Mouse (Mus musculus): ENCODE results near the gene Camkv. TPM values are rescaled to one million over a fixed set of nuclear protein-coding genes. Genes with fewer than 3 reads are reported as not detected.
A peak's percentile ranks its signal among the peaks of the same experiment; 100 is the strongest.

Gene Camkv
- polyA plus RNA-seq, 1 experiment from 2014 or later, result 49.1 TPM

GRCm38 (mm10) chr9:107925251-107925650, 10.2 kb upstream of the Camkv start:
- no peak for ATAC-seq (ENCODE audit: low FRiP score)
- Histone ChIP-seq H3K9ac (replicated peaks) (no peak overlapping the region), H3K4me3 (replicated peaks) (no peak overlapping the region), H3K4me1 (peaks cover 24% of the 10 kb centered on the region), H3K4me2 (no peak overlapping the region), H3K27me3 (replicated peaks) (no peaks in the 10 kb centered on the region), H3K27ac (replicated peaks) (0 out of 2 replicates have a peak overlapping the region, but pooled peaks have one; percentile 37), H3K9me3 (replicated peaks) (no peaks in the 10 kb centered on the region), H3K36me3 (no peaks in the 10 kb centered on the region)
- WGBS, result 20% methylated on average over 3 of the region's 3 CpGs

DNA sequence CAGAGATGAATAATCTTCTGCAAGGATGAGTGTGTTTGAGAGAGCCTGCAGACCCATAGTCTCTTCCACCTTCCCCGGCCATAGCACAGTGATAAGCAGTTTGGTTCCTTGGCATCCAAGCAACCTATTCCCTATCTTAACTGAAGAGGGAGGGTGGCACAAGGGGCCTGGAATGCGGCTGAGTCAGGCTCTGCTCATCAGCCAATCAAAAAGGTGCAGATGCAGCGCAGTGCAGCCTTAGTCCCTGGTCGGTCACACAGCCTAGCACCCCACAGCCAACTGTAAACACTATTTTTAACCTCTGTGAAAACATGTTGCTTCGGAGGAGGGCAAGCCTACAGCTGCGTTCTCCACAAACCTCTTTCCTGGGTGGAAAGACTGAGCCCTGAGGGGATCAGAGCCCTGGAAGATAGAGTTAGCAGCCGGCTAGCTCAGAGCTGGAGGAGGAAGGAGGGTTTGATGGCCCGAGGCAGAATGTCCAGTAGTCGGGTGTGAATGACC, 8.5 kb upstream of the Camkv start:
- no peak for ATAC-seq (ENCODE audit: low FRiP score)
- no peak overlapping the region for H3K9ac ChIP-seq (replicated peaks)
- H3K9me3 ChIP-seq (replicated peaks), result no peaks in the 10 kb centered on the region

GRCm38 (mm10) chr9:107927749-107928148, 7.7 kb upstream of the Camkv start:
- peaks cover 30% of the 10 kb centered on the region for H3K4me1 ChIP-seq
- no peaks in the 10 kb centered on the region for H3K9me3 ChIP-seq (replicated peaks)
- ATAC-seq (ENCODE audit: low FRiP score), result no peak
- no peak overlapping the region for H3K4me2 ChIP-seq
- 85% methylated on average over 5 of the region's 5 CpGs for WGBS
- no peak overlapping the region for H3K27ac ChIP-seq (replicated peaks)
- no peaks in the 10 kb centered on the region for H3K27me3 ChIP-seq (replicated peaks)
- H3K4me3 ChIP-seq (replicated peaks), result no peak overlapping the region
- H3K9ac ChIP-seq (replicated peaks), result no peak overlapping the region
- no peaks in the 10 kb centered on the region for H3K36me3 ChIP-seq

More for the DNA sequence above, 8.5 kb upstream of the Camkv start:
- Histone ChIP-seq H3K27ac (replicated peaks) (no peak overlapping the region), H3K4me2 (no peak overlapping the region), H3K27me3 (replicated peaks) (no peaks in the 10 kb centered on the region), H3K4me1 (peaks cover 26% of the 10 kb centered on the region), H3K4me3 (replicated peaks) (no peak overlapping the region), H3K36me3 (no peaks in the 10 kb centered on the region)
- 61% methylated on average over 9 of the region's 9 CpGs for WGBS

DNA sequence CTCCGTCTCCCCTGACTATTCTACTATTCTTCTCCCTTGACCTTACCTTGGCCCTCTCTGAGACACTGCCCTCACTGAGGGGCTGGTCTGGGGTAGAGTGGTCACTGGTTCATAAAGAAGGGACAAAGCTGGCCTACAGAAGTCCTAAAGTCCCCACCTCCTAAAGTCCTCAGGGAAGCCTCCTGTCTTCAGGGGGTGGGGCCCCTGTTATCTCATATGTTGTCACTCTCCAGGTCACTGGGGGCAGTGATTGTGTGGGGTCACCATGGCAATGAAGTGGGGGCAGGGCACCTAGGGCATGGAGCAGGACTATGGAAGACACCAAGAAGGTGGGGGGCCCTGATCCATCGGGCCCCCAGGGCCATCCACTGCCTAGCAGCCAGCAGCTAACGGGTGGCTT, 7.3 kb upstream of the Camkv start, which contains the start of gene Actl11:
Actl11 (plus strand) TSS at position 301 of the 400 bp plus-strand sequence.
- Histone ChIP-seq H3K9ac (replicated peaks) (no peak within 1 kb of the TSS), H3K4me1 (peaks cover 30% of the 10 kb centered on the region), H3K4me2 (no peak within 1 kb of the TSS), H3K9me3 (replicated peaks) (no peaks in the 10 kb centered on the region), H3K27ac (replicated peaks) (no peak within 1 kb of the TSS), H3K27me3 (replicated peaks) (no peaks in the 10 kb centered on the region), H3K36me3 (no peaks in the 10 kb centered on the region), H3K4me3 (replicated peaks) (no peak within 1 kb of the TSS)
- no peak for ATAC-seq (ENCODE audit: low FRiP score)
- 84% methylated on average over 3 of the region's 3 CpGs for WGBS

DNA sequence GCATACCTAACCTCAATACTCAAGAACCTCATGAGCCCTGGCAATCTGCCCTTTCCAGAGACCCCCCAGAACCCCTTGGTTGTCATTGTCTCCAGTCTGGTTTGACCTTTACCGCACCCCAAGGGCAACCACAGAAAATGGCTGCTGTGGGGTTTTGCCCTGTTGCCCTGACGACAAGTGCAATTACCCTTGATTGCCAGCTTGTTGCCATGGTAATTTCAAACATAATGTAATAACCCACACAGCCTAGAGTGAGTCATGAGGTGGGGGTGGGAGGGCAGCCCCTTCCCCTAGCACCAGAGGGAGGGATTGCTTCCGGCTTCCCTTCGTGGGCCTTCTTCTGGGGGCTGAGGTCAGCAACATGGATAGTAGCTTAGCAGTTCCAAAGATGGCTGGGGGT, 3.3 kb upstream of the Camkv start:
- Histone ChIP-seq H3K4me3 (replicated peaks) (no peak overlapping the region), H3K27ac (replicated peaks) (no peak overlapping the region), H3K27me3 (replicated peaks) (0 out of 2 replicates have a peak, but pooled peaks cover 8% of the 10 kb centered on the region), H3K9me3 (replicated peaks) (no peaks in the 10 kb centered on the region), H3K9ac (replicated peaks) (no peak overlapping the region), H3K4me1 (peaks cover 27% of the 10 kb centered on the region), H3K4me2 (no peak overlapping the region), H3K36me3 (no peaks in the 10 kb centered on the region)
- WGBS, result 22% methylated on average over 4 of the region's 4 CpGs
- no peak for ATAC-seq (ENCODE audit: low FRiP score)

GRCm38 (mm10) chr9:107934146-107934545, 1.3 kb upstream of the Camkv start:
- WGBS, result 80% methylated on average over 11 of the region's 11 CpGs
- no peak overlapping the region for H3K4me3 ChIP-seq (replicated peaks)
- ATAC-seq (ENCODE audit: low FRiP score), result no peak
- H3K27ac ChIP-seq (replicated peaks), result no peak overlapping the region
- no peaks in the 10 kb centered on the region for H3K9me3 ChIP-seq (replicated peaks)
- H3K9ac ChIP-seq (replicated peaks), result no peak overlapping the region
- no peaks in the 10 kb centered on the region for H3K36me3 ChIP-seq
- 0 out of 2 replicates have a peak, but pooled peaks cover 8% of the 10 kb centered on the region for H3K27me3 ChIP-seq (replicated peaks)
- H3K4me2 ChIP-seq, result no peak overlapping the region
- peaks cover 35% of the 10 kb centered on the region for H3K4me1 ChIP-seq

- Histone ChIP-seq H3K4me2 (peak overlapping the region; percentile 96), H3K9me3 (replicated peaks) (no peaks in the 10 kb centered on the region), H3K4me1 (peaks cover 35% of the 10 kb centered on the region), H3K4me3 (replicated peaks) (peak overlapping the region; percentile 60), H3K27me3 (replicated peaks) (0 out of 2 replicates have a peak, but pooled peaks cover 8% of the 10 kb centered on the region), H3K27ac (replicated peaks) (no peak overlapping the region), H3K9ac (replicated peaks) (peak overlapping the region; percentile 64), H3K36me3 (no peaks in the 10 kb centered on the region)
- under 1% methylated on average over 40 of the region's 41 CpGs for WGBS
- ATAC-seq (ENCODE audit: low FRiP score), result peak; percentile 42; the same call in 1 of the 2 replicates
Observed at GRCm38 (mm10) chr9:107935790-107936214, 328 bp downstream of the Camkv start.

DNA sequence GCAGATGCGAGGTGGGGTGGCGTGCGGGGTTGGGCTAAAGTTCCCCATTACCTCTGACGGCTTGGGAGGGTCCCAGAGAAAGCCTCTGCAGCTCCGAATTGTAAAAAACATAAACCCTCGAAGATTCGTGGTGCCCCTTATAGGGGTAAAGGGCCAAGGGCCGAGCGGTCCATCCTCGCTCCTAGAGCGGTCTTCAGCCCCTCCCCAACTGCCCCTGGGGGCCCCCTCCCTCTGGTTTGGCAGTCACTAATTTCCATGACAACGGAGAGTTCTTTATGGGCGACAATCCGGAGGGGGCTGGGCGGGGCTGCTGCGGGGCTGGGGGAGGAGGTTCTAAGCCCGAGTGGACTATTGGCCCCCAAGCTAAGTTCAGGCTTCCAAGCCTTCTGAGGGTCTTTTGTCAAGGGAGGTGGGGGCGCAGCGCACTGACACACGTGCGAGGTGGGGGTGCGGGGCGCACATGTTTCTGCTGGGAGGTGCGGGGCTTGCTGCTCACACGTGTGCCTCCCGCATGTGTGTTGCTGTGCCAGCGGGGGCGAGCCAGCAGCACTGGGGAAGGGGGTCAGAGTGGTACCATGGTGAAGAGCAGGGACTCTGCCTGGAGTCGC, 845 bp downstream of the Camkv start:
- 0% methylated on average over 29 of the region's 29 CpGs for WGBS
- peak overlapping the region; percentile 60 for H3K4me3 ChIP-seq (replicated peaks)
- peak overlapping the region; percentile 64 for H3K9ac ChIP-seq (replicated peaks)
- no peaks in the 10 kb centered on the region for H3K9me3 ChIP-seq (replicated peaks)
- 0 out of 2 replicates have a peak, but pooled peaks cover 8% of the 10 kb centered on the region for H3K27me3 ChIP-seq (replicated peaks)
- H3K36me3 ChIP-seq, result no peaks in the 10 kb centered on the region
- H3K27ac ChIP-seq (replicated peaks), result no peak overlapping the region
- peaks cover 35% of the 10 kb centered on the region for H3K4me1 ChIP-seq
- ATAC-seq (ENCODE audit: low FRiP score), result peak; percentile 58; the same call in 1 of the 2 replicates
- peak overlapping the region; percentile 96 for H3K4me2 ChIP-seq

DNA sequence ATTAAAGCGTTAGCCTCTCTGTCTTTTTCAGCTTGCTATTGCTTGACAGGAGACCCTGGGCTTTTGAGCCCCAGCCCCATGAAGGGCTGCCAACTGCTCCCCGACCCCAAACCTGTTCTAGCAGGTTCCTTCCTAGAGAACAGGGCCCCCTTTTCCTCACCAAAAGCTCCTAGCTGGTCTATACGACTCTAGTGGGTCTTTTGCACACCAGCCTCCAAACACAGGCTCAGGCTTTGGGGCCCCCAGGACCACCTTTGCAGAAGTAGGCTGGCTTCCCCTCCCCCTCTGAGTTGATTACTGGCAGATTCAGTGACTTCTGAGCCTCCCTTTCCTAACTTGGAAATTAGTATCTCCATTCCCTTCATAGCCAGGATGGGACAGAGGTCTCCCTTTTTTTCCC, 1.4 kb downstream of the Camkv start:
- 3% methylated on average over 3 of the region's 3 CpGs for WGBS
- no peak for ATAC-seq (ENCODE audit: low FRiP score)
- H3K36me3 ChIP-seq, result no peaks in the 10 kb centered on the region
- 0 out of 2 replicates have a peak, but pooled peaks cover 8% of the 10 kb centered on the region for H3K27me3 ChIP-seq (replicated peaks)
- H3K9me3 ChIP-seq (replicated peaks), result no peaks in the 10 kb centered on the region
- H3K27ac ChIP-seq (replicated peaks), result no peak overlapping the region
- H3K9ac ChIP-seq (replicated peaks), result peak overlapping the region; percentile 64; the same call in 1 of the 2 replicates
- H3K4me3 ChIP-seq (replicated peaks), result peak overlapping the region; percentile 60
- H3K4me2 ChIP-seq, result peak overlapping the region; percentile 96
- peaks cover 34% of the 10 kb centered on the region for H3K4me1 ChIP-seq

DNA sequence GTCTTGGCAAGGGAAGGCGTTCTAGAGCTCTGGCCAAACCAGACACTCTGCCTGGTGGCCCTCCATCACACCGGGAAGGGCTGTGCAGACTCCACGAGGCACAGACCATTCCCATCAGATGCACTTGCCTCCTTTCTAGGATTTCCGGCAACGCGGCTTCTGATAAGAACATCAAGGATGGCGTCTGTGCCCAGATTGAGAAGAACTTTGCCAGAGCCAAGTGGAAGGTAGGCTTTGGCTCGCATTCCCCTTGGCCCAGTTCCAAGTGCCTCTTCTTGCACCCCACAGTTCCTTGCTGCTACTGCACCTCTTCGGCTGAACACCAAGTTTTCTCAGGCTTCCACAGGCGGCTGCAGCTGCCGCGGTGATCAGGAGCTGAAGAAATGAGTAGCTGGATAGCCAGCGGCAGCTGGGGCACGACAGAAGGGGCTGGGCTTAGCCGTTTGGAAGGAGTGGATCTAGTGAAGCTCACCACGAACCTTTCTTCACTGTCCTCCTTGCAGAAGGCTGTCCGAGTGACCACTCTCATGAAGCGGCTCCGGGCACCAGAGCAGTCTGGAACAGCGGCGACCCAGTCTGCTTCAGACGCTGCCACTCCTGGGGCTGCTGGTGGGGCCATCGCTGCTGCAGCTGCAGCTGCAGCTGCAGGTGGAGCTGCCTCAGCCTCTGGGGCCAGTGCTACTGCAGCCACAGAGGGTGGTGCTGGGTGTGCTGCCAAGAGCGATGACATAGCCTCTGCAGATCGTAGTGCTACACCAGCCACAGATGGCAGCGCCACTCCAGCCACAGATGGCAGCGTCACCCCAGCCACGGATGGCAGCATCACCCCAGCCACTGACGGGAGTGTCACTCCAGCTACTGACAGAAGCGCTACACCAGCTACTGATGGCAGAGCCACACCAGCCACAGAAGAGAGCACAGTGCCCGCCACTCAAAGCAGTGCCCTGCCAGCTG, 12.0 kb downstream of the Camkv start:
- 0 out of 2 replicates have a peak, but pooled peaks cover 2% of the 10 kb centered on the region for H3K36me3 ChIP-seq
- 92% methylated on average over 31 of the region's 31 CpGs for WGBS
- H3K9ac ChIP-seq (replicated peaks), result no peak overlapping the region
- H3K27ac ChIP-seq (replicated peaks), result no peak overlapping the region
- ATAC-seq (ENCODE audit: low FRiP score), result no peak
- H3K4me3 ChIP-seq (replicated peaks), result no peak overlapping the region
- H3K4me2 ChIP-seq, result no peak overlapping the region
- no peaks in the 10 kb centered on the region for H3K9me3 ChIP-seq (replicated peaks)
- no peaks in the 10 kb centered on the region for H3K27me3 ChIP-seq (replicated peaks)
- H3K4me1 ChIP-seq, result peaks cover 15% of the 10 kb centered on the region

DNA sequence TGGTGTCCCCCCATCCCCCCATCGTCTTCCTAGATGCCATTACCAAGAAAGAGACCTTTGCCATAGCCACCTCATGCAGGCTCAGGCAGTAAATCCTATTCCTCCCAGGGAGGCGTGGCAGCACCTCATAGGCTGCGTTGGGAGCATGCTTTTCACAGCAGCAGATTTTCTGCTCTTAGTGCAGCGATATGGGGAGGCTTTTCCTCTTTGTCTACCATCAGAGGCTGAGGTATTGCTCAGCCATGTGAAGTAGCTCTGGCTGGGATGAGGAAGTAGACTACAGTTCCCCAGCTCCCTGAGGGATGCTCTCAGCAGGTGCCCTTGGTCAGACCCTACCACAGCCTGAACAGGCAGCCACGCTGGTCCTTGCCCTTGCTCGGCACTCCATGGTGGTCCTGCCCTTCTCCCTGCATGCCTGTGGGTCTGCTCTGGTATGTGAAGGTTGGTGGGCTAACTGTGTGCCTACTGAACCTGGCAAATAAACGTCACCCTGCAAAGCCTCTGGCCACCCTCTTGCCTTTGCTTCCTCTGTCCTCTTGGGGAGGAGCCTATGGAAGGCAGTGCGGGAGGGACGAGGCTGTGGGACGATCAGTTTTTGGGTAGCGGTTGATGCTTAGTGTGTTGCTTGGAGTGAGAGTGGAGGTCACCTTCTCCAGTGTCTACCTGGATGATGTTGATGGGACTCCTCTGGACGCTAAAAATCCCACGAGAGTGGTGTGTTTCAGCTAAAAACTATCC, 13.9 kb downstream of the Camkv start:
- 84% methylated on average over 13 of the region's 13 CpGs for WGBS

More for the DNA sequence above, 13.9 kb downstream of the Camkv start:
- Histone ChIP-seq H3K27me3 (replicated peaks) (no peaks in the 10 kb centered on the region), H3K9ac (replicated peaks) (no peak overlapping the region), H3K36me3 (0 out of 2 replicates have a peak, but pooled peaks cover 2% of the 10 kb centered on the region), H3K4me2 (no peak overlapping the region), H3K4me1 (peaks cover 15% of the 10 kb centered on the region), H3K27ac (replicated peaks) (no peak overlapping the region), H3K9me3 (replicated peaks) (no peaks in the 10 kb centered on the region), H3K4me3 (replicated peaks) (no peak overlapping the region)
- no peak for ATAC-seq (ENCODE audit: low FRiP score)
